Mouse (Mus musculus) left cerebral cortex, postnatal 36 days (tissue): Measurements from ENCODE around the gene Ring1. TPM values are rescaled to one million over a fixed set of nuclear protein-coding genes. Genes with fewer than 3 reads are reported as not detected.

Experiments
- DNase-seq, 2 experiments: peaks; one replicate each; pipeline ENCODE4 v3.0.0; 2021 to 2022; ENCODE audit warnings: low spot score in 2 of 2, mixed read lengths in 1 of 2
- intact Hi-C: fragments of 180-260 bp; cut with DNase I; formaldehyde crosslinking; loops from one replicate; pipeline ENCODE4 v1.15.1; 2025
- total RNA-seq, 2 experiments: library from RNA; stranded (reverse); gene quantifications; 2 replicates each; pipeline ENCODE4 v1.2.3; 2021

Gene Ring1
- total RNA-seq = 10 to 100 TPM; 33.5 to 35.9 TPM

DNA sequence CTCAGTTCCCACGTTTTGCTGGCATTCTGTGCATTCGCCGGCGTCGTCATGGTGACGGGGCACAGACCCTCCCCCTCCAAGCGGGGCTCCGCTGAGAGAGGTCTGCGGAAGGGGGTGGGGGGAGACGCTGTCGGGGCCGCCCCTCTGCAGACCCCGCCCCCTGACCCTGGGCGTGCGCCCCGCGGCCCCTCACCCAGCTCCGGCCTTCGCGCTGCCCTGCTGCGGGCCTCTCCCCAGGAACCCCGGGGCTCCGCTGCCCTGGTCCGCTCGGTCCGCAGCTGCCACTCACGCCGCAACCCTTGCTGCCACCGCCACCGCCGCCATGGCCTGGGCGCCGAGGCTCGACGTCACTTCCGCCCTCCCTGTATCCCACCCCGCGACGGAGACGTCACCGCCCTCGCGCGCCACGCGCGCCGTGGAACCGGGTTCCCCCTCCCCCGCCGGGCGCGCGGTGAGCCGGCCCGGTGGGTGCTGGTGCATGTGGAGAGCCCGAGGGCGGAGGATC, at the start of gene Ring1:
Gene Ring1, minus strand, starts transcription at position 364 of the 505 bp plus-strand sequence.
- DNase-seq = peak; percentile 91 to 93
- intact Hi-C loops = no loop called here

DNA sequence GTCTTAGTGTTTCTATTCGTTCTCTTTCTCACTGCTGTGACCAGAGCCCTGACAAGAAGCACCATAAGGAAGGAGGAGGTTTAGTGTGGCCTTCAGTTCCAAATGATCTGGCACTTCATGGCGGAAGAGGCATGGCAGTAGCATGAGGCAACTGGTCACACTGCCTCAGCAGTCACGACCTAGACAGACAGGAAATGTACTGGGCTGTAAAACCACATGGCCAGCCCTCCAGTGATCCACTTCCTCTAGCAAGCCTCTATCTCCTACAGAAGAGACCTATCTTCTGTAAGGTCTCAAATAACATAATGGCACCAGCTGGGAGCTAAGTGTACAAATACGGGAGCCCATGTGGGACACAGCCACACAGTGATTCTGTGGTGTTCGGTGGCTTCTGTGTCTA, 47.6 kb upstream of the Ring1 start:
- no peak for DNase-seq
- intact Hi-C loops = no loop called here

DNA sequence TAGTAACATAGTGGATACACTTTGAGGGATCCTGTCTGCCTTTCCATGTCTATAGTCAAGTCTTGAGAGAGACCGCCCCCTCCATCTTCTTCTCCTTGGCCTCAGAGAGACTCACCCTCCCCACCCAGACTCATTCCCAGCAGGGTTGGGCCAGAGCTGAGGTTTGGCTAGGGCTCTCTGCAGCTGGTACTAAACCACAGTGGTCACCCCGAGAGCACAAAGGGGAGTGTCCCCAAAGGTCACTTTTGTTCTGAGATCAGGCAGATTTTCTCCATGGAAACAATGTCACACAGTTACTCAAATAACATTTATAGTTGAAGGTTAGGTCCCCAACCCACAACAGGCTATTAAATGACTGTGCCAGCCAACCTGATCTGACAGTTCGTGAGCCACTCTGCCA, 44.4 kb upstream of the Ring1 start:
- intact Hi-C loops = no loop called here
- no peak for DNase-seq

DNA sequence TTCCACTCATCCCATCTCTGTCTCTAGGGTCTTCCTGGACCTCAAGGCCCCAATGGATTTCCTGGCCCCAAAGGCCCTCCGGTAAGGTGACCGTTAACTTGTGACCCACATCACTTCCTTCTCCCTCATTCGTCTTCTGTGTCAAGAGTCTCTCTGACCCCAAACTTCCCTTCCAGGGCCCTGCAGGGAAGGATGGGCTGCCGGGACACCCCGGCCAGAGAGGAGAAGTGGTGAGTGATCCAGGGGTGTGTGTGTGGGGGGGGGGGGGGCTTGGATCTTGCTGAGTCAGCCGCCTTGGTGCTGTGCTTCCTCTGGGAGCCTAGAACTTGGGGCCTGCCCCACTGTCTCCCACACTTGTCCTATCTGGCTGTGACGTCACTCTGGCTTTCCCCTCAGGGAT, 32.7 kb upstream of the Ring1 start:
- intact Hi-C loops = no loop called here
- no peak for DNase-seq

DNA sequence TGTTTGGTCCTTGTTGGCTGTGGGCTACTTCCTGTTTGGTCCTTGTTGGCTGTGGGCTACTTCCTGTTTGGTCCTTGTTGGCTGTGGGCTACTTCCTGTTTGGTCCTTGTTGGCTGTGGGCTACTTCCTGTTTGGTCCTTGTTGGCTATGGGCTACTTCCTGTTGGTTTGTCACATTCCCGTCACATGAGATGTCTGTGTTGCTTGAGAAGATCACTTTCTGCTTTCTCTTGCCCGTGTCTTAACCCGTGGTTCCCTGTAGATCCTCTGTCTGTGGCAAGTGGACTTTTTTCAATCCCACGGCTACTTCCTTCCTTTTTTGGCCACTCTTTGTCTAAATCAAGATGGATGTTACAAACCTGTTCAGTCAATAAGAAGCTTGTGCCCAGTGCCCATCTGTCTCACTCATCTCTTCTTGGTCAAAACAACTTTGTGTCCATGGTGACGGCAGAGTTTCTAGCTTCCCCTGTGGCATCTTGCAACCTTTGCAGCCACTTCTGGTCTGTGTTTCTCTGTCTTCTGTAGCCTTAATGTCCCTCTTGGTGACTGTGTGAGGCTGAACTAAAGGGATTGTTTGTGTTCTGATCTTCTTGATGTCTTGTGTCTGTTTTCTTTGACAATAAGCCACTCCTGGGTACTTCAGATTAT, 23.0 kb upstream of the Ring1 start:
- intact Hi-C loops = no loop called here
- no peak for DNase-seq

DNA sequence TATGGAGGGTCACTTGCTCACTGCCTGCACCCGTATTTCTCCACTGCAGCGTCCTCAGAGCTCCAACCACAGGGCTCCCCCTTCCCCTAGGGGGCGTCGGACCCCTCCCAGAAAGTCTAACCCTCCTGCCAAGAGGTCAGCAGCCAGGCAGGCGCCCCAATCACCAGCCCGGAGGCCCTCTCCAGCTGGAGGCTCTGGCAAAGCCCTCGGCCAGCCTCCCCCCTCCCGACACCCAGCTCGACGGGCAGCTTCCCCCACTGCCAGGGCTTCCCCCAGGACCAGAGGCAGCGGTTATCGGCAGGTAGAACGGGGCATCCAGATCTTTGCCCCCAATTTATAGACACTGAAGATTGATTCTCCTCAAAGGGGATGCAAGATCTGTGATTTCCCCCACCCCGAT, 21.5 kb upstream of the Ring1 start:
- DNase-seq = no peak
- intact Hi-C loops = no loop called here

DNA sequence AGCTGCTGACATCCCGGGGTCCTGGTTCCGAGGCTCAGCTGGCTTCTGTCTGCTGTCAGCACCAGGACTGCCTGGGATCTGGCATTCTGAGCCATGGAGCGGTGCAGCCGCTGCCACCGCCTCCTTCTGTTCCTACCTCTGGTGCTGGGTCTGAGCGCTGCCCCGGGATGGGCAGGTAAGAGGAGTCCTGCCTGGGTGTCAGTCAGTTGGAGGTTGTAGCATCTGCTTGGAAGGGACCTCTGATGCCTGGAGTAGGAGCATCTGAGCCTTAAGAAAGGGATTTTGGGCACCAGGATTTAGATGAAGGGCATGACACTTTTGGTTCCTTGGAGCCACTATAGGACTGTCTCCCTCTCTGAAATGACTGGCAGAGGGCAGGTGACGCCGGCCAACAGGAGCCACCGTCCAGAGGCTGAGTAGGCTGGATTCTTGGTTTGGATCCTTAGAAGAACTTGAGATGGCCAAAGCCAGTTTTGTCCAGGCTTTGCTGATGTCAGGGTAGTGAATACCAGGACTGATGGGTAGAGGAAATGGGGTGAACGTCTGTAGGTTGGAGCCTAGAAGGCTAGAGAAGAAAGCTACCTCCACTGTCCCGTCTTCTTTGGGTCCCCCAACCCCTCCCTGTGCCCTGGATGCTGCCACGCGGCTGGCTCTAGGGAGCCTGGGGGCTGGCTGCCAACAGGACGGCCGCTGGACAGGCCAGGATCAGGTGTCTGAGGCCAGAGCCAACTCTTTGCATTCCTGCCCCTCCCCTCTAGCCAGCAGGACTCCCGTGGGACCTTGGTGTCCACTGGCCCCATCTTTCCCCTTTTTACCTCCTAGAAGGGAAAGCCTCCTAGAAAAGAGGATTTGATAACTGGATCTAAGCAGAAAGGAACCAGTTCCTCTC, 15.3 kb upstream of the Ring1 start:
- DNase-seq = no peak
- intact Hi-C loops = loop anchor here (10.0 kb wide), 1 partner anchor 555 kb away; the partner anchor contains the start of genes Ager and Pbx2

DNA sequence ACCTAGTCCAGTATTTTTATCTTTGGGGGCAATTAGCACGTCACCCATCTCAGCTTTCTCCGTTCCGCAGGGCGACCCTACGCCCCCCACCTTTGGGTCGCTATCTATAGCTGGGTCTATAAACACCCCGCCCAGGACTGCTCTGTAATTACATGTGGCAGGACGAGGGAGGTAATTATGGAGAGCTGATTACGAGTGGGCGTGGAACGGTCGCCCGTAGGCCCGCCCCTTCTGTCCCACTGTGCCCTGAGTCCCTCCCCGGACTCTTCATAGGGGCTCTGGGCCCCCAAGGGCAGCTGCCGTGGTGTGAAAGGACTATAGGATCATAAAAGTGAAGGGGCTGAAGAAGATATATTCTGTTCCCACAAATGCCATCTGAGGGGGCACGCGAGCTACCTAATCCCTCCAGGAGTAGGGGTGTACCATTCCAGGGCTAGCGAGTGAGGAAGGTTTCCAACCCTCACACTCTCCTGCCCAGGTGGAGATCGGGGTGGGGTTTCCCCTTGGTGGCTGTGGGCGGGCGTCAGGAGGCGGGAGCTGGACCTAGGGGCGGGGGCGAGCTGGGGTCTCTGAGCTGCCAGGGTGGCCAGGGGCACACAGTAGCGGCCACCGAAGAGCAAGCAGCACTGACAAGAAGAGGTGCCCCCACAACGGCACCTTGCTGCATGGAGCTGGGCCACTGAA, 14.5 kb upstream of the Ring1 start, which contains the start of gene Col11a2:
Gene Col11a2, plus strand, starts transcription at position 560 of the 684 bp plus-strand sequence.
- DNase-seq = no peak

DNA sequence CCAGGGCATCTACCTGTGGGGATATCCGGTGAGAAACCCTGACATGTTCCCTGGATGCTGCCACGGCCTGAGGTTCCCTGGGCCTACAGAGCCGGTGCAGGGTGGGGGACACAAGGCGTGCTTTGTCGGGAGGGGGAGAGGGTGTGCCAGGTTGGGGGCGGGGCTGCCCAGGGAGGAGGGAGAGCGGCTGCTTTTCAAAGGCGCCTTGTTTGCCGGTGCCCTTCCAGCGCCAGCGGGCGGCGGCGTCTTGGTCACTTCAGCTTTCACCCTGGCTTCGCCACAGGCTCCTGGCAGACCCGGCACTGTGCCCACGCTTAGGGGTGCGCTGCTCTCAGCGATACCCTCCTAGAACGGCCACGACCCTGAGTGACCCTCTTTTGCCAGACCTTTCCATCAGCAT, 14.0 kb upstream of the Ring1 start:
- intact Hi-C loops = loop anchor here (10.0 kb wide), 1 partner anchor 556 kb away; the partner anchor contains the start of genes Ager and Pbx2

More for the DNA sequence above, 14.5 kb upstream of the Ring1 start, which contains the start of gene Col11a2:
- intact Hi-C loops = loop anchor here (10.0 kb wide), 1 partner anchor 556 kb away; the partner anchor contains the start of genes Ager and Pbx2

DNA sequence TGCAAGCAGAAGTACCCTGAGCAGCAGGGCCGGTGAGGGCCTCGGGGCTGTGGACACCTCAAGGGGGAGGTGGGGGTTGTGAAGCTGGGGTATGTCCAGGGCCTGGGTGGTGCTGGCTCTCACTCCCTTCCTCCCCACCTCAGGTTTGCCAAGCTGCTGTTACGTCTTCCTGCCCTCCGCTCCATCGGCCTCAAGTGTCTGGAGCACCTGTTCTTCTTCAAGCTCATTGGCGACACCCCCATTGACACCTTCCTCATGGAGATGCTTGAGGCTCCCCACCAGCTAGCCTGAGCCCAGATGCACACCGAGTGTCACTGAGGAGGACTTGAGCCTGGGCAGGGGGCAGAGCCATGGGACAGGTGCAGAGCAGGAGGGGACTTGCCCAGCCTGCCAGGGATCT, 12.8 kb upstream of the Ring1 start:
- DNase-seq = no peak

More for the DNA sequence above, 14.0 kb upstream of the Ring1 start:
- DNase-seq = no peak

DNA sequence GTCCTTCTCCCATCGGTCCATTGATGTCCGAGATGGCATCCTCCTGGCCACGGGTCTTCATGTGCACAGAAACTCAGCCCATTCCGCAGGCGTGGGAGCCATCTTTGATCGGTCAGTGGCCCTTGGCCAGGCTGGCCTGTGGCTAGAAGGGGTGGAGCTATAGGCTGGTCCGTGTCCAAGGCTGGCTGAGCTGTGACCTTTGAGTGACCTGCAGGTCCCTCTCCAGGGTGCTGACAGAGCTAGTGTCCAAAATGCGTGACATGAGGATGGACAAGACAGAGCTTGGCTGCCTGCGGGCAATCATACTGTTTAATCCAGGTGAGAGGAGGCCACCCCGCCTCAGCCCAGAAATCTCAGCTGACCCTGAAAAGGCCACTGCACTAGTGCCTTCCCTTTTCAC, 12.2 kb upstream of the Ring1 start:
- no peak for DNase-seq
- intact Hi-C loops = loop anchor here (10.0 kb wide), 1 partner anchor 558 kb away; the partner anchor contains the start of genes Ager and Pbx2

More for the DNA sequence above, 12.8 kb upstream of the Ring1 start:
- intact Hi-C loops = loop anchor here (10.0 kb wide), 1 partner anchor 558 kb away; the partner anchor contains the start of genes Ager and Pbx2

DNA sequence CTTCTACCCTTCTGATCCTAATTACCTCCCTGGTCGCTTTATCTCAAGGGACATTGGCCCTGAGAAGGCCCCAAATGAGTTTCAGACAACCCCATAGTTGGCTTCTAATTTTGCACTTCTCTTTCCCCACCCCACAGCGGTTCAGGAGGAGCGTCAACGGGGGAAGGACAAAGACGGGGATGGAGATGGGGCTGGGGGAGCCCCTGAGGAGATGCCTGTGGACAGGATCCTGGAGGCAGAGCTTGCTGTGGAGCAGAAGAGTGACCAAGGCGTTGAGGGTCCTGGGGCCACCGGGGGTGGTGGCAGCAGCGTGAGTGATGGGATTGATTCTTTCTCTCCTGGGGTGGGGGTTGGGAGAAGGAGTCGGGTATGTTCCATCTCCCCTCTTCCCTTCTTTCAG, 11.0 kb upstream of the Ring1 start:
- DNase-seq = no peak
- intact Hi-C loops = loop anchor here (10.0 kb wide), 1 partner anchor 559 kb away; the partner anchor contains the start of genes Ager and Pbx2

DNA sequence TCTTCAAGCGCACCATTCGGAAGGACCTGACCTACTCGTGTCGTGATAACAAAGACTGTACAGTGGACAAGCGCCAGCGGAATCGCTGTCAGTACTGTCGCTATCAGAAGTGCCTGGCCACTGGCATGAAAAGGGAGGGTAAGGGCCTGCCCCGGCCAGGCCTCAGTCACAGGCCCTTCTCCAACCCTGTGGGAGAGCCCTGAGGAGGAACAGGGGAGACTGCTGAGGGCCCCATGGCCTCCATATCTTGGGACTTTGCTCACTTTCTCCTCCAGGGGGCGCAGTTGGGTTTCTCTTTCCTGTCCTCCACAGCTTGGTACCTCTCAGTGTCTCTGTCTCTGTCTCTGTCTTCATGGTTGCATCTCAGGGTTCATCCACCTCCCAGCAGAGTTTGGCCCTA, 9.6 kb upstream of the Ring1 start:
- intact Hi-C loops = loop anchor here (10.0 kb wide), 1 partner anchor 561 kb away; the partner anchor contains the start of genes Ager and Pbx2
- no peak for DNase-seq

DNA sequence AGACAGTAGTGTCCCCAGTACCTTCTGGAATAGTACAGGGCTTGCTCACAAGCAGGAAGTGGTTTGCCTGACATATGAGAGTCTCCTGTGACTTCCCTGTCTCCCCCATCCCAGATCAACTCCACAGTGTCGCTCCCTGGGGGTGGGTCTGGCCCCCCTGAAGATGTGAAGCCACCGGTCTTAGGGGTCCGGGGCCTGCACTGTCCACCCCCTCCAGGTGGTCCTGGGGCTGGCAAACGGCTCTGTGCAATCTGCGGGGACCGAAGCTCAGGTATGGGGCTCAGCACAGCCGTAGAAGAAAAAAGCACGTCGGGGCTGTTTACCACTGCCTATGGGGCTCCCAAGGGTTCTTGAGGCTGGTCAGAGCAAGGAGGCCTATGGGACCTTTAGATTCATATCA, 9.0 kb upstream of the Ring1 start:
- intact Hi-C loops = loop anchor here (10.0 kb wide), 1 partner anchor 561 kb away; the partner anchor contains the start of genes Ager and Pbx2
- DNase-seq = no peak

DNA sequence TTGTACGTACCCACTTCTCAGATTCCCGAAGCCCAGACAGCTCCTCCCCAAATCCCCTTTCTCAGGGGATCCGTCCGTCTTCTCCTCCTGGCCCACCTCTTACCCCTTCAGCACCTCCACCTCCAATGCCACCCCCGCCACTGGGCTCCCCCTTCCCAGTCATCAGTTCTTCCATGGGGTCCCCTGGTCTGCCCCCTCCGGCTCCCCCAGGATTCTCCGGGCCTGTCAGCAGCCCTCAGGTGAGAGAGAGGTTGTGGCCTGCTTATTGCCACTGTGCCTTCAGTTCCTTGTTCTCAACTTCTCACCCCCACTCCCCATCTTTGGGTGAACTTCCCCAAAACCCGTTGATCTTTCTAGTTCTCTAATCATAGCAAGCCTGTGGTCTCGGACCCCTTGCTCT, 8.3 kb upstream of the Ring1 start:
- no peak for DNase-seq
- intact Hi-C loops = loop anchor here (10.0 kb wide), 1 partner anchor 562 kb away; the partner anchor contains the start of genes Ager and Pbx2

DNA sequence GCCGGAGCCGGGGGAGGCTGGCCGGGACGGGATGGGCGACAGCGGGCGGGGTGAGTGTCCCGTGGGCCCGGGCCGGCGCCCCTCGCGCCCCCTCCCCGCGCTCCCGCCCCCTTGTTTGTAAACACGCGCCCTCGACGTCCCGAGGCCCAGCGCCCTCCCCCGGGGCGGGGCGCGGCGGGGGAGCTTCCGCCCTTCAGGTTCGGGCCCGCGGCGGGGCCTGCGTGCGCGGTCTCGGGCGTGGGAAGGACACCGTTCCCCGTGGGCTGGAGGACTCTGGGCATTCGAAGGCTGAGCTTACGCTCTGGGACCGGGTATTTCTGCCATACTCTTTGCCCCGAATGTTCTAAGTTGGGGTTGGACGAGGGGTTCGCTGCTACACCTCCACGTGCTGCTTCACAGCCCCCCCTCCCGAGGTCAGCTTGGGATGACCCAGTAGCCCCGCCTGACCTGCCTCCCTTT, 7.7 kb upstream of the Ring1 start:
- DNase-seq = no peak
- intact Hi-C loops = loop anchor here (10.0 kb wide), 1 partner anchor 563 kb away; the partner anchor contains the start of genes Ager and Pbx2

DNA sequence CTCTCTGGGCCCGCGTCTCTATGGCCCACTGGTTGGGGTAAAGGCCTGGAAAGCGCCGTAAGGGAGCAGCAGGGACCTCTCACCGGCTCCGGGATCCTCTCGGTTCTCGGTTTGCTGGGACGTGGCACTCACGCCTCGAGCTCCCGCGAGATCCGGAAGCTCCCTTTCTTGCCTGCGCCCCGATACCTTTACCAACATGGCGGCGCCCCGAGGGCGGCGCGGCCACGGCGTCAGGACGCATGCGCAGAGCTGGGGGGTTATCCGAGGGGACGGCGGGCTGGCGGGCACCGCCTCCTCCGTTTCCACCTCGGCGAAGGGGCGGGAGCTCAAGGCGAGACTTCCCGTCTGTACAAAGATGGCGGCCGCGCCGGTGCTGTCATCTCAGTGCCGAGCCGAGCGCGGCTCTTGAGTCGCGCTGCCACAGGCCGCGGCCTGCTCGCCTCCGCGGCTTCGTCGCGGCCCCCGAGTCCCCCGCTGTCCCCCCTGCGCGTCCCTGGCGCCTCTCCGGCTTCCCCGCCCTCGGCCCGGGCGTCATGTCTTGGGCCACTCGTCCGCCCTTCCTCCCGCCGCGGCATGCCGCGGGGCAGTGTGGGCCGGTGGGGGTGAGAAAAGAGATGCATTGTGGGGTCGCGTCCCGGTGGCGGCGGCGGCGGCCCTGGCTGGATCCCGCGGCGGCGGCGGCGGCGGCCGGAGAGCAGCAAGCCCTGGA, 7.1 kb upstream of the Ring1 start, which contains the start of the genes Slc39a7 and Rxrb:
Gene Slc39a7, minus strand, starts transcription at position 218 of the 709 bp plus-strand sequence.
Gene Rxrb, plus strand, starts transcription at position 348 of the 709 bp plus-strand sequence.
- intact Hi-C loops = loop anchor here (1.0 to 10.0 kb wide), 2 partner anchors 88 to 563 kb away; partner anchors contain the start of genes Ager, H2-DMa and Pbx2

DNA sequence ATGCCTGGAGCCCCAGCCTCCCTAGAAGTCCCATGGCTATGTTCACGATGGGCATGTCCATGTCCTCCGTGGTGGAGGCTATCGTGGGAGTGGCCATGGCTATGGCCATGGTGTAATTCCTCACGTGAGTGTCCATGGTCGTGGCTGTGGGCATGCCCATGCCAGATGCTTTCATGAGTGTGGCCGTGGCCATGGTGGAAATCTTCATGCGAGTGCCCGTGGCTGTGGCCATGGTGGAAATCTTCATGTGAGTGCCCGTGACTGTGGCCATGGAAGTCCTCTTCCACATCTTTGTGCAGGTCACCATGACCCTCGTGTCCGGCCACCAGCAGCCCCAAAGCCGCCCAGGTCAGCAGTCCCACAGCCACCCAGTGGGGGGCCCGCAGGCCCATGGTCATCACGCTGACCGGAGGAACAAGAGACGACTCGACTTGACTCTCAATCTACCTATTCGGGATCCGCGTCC, 6.4 kb upstream of the Ring1 start:
- intact Hi-C loops = loop anchor here (1.0 to 10.0 kb wide), 2 partner anchors 88 to 564 kb away; partner anchors contain the start of genes Ager, H2-DMa and Pbx2

More for the DNA sequence above, 7.1 kb upstream of the Ring1 start, which contains the start of the genes Slc39a7 and Rxrb:
- peak; percentile 98 to 99 for DNase-seq

More for the DNA sequence above, 6.4 kb upstream of the Ring1 start:
- no peak for DNase-seq
